Mouse (Mus musculus): ENCODE results near the gene Rcn3. TPM values are rescaled to one million over a fixed set of nuclear protein-coding genes. Genes with fewer than 3 reads are reported as not detected.

The Rcn3 gene
- polyA plus RNA-seq, 1 experiment from 2014 or later = 93.3 TPM

DNA sequence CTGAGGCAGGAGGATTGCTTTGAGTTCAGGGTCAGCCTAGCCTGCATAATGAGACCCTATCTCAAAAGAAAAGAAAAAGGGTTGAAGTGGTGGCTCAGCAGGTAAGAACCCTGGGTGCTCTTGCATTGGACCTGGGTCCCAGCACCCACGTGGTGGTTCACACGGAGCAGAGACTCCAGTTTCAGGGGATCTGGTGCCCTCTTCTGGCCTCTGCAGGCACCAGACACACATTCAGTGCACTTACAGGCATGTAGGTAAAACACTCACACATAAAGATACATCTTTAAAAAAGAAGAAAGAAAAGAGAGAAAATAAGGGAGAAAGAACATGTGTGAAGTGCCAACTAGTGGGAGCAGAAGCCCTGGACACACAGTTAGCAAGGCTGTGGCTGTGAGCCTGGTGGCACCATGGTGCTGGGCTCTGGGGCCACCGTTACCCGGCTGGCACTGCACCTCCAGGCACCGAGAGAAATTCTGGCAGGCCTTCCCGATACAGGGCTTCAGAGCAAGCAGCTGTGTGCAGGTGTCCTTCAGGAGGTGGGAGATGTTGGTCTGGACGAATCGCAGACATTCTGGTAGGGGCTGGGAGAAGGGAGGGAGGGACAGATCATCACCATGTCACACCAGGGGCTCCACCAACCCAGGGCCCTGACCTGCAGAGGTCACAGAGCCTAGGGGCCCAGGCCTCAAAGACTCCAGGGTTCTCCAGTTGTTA is 41.6 kb upstream of the Rcn3 start:
- H3K27me3 ChIP-seq (ENCODE audit: control insufficient read depth, insufficient read depth, low read length) = 0 out of 2 replicates have a peak, but pooled peaks cover 5% of the 10 kb centered on the region
- ATAC-seq (ENCODE audit: low FRiP score) = no peak
- H3K4me2 ChIP-seq (replicated peaks) = no peak overlapping the region
- no peaks in the 10 kb centered on the region for H3K9me3 ChIP-seq (ENCODE audit: control insufficient read depth, low read length)
- peaks cover 11% of the 10 kb centered on the region; the same call in 1 of the 2 replicates for H3K4me1 ChIP-seq (replicated peaks; ENCODE audit: control insufficient read depth, insufficient read depth, low read length)
- H3K4me3 ChIP-seq (replicated peaks; ENCODE audit: low read length) = no peak overlapping the region
- no peak overlapping the region for H3K27ac ChIP-seq
- no peak overlapping the region for H3K9ac ChIP-seq
- H3K36me3 ChIP-seq (replicated peaks; ENCODE audit: control insufficient read depth, insufficient read depth) = no peaks in the 10 kb centered on the region
- DNase-seq (ENCODE audit: low spot score) = no peak
- 82% methylated on average over 8 of the region's 8 CpGs for WGBS

GRCm38 (mm10) chr7:45131850-45132249 is 39.8 kb upstream of the Rcn3 start:
- DNase-seq (ENCODE audit: low spot score) (no peak), ATAC-seq (ENCODE audit: low FRiP score) (no peak)
- Histone ChIP-seq H3K9ac (0 out of 2 replicates have a peak overlapping the region, but pooled peaks have one; percentile 8), H3K27me3 (ENCODE audit: control insufficient read depth, insufficient read depth, low read length) (0 out of 2 replicates have a peak, but pooled peaks cover 5% of the 10 kb centered on the region), H3K36me3 (replicated peaks; ENCODE audit: control insufficient read depth, insufficient read depth) (peaks cover 7% of the 10 kb centered on the region), H3K9me3 (ENCODE audit: control insufficient read depth, low read length) (no peaks in the 10 kb centered on the region), H3K4me1 (replicated peaks; ENCODE audit: control insufficient read depth, insufficient read depth, low read length) (peaks cover 20% of the 10 kb centered on the region), H3K4me3 (replicated peaks; ENCODE audit: low read length) (no peak overlapping the region), H3K4me2 (replicated peaks) (no peak overlapping the region), H3K27ac (no peak overlapping the region)
- WGBS = 81% methylated on average over 11 of the region's 11 CpGs

GRCm38 (mm10) chr7:45129776-45130512 is 37.9 kb upstream of the Rcn3 start:
- H3K27ac ChIP-seq = peak overlapping the region; percentile 95
- H3K27me3 ChIP-seq (ENCODE audit: control insufficient read depth, insufficient read depth, low read length) = no peaks in the 10 kb centered on the region
- H3K36me3 ChIP-seq (replicated peaks; ENCODE audit: control insufficient read depth, insufficient read depth) = peaks cover 26% of the 10 kb centered on the region
- no peaks in the 10 kb centered on the region for H3K9me3 ChIP-seq (ENCODE audit: control insufficient read depth, low read length)
- H3K4me3 ChIP-seq (replicated peaks; ENCODE audit: low read length) = peak overlapping the region; percentile 81
- peaks cover 22% of the 10 kb centered on the region for H3K4me1 ChIP-seq (replicated peaks; ENCODE audit: control insufficient read depth, insufficient read depth, low read length)
- ATAC-seq (ENCODE audit: low FRiP score) (no peak), DNase-seq (ENCODE audit: low spot score) (no peak)
- H3K9ac ChIP-seq = peak overlapping the region; percentile 62
- H3K4me2 ChIP-seq (replicated peaks) = peak overlapping the region; percentile 64
- WGBS = 51% methylated on average over 15 of the region's 15 CpGs

- peak overlapping the region; percentile 81 for H3K4me3 ChIP-seq (replicated peaks; ENCODE audit: low read length)
- WGBS = under 1% methylated on average over 17 of the region's 17 CpGs
- H3K27ac ChIP-seq = peak overlapping the region; percentile 95
- ATAC-seq (ENCODE audit: low FRiP score) (no peak), DNase-seq (ENCODE audit: low spot score) (no peak)
- peak overlapping the region; percentile 62 for H3K9ac ChIP-seq
- H3K27me3 ChIP-seq (ENCODE audit: control insufficient read depth, insufficient read depth, low read length) = no peaks in the 10 kb centered on the region
- H3K36me3 ChIP-seq (replicated peaks; ENCODE audit: control insufficient read depth, insufficient read depth) = peaks cover 30% of the 10 kb centered on the region
- H3K4me2 ChIP-seq (replicated peaks) = peak overlapping the region; percentile 64
- peaks cover 27% of the 10 kb centered on the region for H3K4me1 ChIP-seq (replicated peaks; ENCODE audit: control insufficient read depth, insufficient read depth, low read length)
- H3K9me3 ChIP-seq (ENCODE audit: control insufficient read depth, low read length) = no peaks in the 10 kb centered on the region
These were observed 37.3 kb upstream of the Rcn3 start for GRCm38 (mm10) chr7:45129318-45129717.

- DNase-seq (ENCODE audit: low spot score) (peak; percentile 99), ATAC-seq (ENCODE audit: low FRiP score) (peak; percentile 95)
- peaks cover 30% of the 10 kb centered on the region for H3K36me3 ChIP-seq (replicated peaks; ENCODE audit: control insufficient read depth, insufficient read depth)
- peak within 1 kb of the TSS; percentile 97 for H3K9ac ChIP-seq
- H3K4me3 ChIP-seq (replicated peaks; ENCODE audit: low read length) = peak within 1 kb of the TSS; percentile 81
- peak within 1 kb of the TSS; percentile 95 for H3K27ac ChIP-seq
- H3K27me3 ChIP-seq (ENCODE audit: control insufficient read depth, insufficient read depth, low read length) = no peaks in the 10 kb centered on the region
- WGBS = under 1% methylated on average over 48 of the region's 48 CpGs
- H3K9me3 ChIP-seq (ENCODE audit: control insufficient read depth, low read length) = no peaks in the 10 kb centered on the region
- peak within 1 kb of the TSS; percentile 69 for H3K4me2 ChIP-seq (replicated peaks)
- H3K4me1 ChIP-seq (replicated peaks; ENCODE audit: control insufficient read depth, insufficient read depth, low read length) = peaks cover 27% of the 10 kb centered on the region
These were observed 36.7 kb upstream of the Rcn3 start, which contains the start of gene Rpl13a for GRCm38 (mm10) chr7:45128624-45129246. Gene Rpl13a (minus strand): TSS chr7:45128761.

DNA sequence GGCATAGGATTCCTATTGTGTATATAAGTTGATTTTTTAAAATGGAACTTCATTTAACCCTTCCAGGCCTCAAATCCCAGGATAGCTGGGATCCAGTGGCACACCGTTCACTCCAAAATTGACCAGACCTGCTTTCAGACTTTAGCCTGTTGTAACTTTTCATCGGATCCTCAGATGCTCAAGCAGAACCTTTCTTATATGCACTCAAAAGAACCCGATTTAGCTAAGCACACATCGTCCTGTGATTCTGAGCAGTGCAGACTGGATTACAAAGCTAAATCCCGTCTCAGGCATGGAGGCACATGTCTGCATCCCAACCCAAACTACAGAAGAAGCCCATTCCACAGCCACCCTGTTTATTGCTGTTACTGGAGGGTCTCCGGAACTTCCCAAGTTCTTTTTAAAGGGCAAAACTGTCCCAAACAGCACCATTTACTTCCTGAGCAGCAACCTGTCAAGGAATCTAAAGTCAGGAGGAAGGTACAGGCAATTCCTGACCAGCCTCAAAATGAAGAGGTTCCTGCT is 35.7 kb upstream of the Rcn3 start:
- H3K9ac ChIP-seq = peak overlapping the region; percentile 97
- whole genome bisulfite sequencing = 3% methylated on average over 6 of the region's 6 CpGs
- H3K4me2 ChIP-seq (replicated peaks) = peak overlapping the region; percentile 69
- H3K9me3 ChIP-seq (ENCODE audit: control insufficient read depth, low read length) = no peaks in the 10 kb centered on the region
- DNase-seq (ENCODE audit: low spot score) (no peak), ATAC-seq (ENCODE audit: low FRiP score) (no peak)
- H3K4me3 ChIP-seq (replicated peaks; ENCODE audit: low read length) = peak overlapping the region; percentile 81
- H3K27ac ChIP-seq = peak overlapping the region; percentile 88
- peaks cover 36% of the 10 kb centered on the region for H3K36me3 ChIP-seq (replicated peaks; ENCODE audit: control insufficient read depth, insufficient read depth)
- peaks cover 32% of the 10 kb centered on the region for H3K4me1 ChIP-seq (replicated peaks; ENCODE audit: control insufficient read depth, insufficient read depth, low read length)
- H3K27me3 ChIP-seq (ENCODE audit: control insufficient read depth, insufficient read depth, low read length) = no peaks in the 10 kb centered on the region

DNA sequence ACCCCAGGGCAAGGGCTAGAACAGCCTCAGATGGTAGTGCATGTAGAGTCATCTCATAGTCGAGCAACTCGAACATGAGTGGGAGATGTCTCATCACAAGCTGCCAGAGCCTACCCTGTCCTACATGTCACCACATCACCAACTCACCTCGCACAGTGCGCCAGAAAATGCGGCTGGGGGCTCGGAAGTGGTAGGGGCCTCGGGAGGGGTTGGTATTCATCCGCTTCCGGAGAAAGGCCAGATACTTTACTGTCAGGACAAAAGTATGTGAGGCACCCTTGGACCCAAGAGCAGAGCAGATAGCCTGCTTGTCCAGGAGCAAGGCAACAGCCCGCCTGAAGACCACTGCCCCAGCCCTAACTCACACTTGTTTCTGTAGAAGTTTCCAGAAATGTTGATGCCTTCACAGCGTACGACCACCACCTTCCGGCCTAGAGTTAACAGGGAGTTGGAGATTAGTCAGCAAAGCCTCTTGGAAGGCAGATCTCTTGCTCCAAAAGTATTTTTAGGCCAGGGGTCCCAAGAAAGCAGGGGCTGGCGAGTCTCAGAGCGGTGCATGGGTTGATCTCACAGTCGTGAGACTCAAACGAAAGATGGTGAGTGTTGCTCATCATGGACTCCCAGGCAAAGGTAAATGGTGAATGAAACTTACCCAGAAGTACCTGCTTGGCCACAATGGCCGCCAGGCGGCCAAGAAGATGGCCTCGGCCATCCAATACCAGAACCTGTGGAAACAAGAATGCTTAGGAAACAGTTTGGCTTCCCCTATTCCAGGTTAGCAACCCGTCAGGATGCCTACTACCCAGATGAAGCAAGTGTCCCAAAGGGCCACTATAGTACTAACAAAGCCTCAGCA is 35.1 kb upstream of the Rcn3 start:
- Histone ChIP-seq H3K9me3 (ENCODE audit: control insufficient read depth, low read length) (no peaks in the 10 kb centered on the region), H3K4me1 (replicated peaks; ENCODE audit: control insufficient read depth, insufficient read depth, low read length) (peaks cover 32% of the 10 kb centered on the region), H3K27ac (peak overlapping the region; percentile 88; the same call in 1 of the 2 replicates), H3K27me3 (ENCODE audit: control insufficient read depth, insufficient read depth, low read length) (no peaks in the 10 kb centered on the region), H3K4me2 (replicated peaks) (peak overlapping the region; percentile 69), H3K36me3 (replicated peaks; ENCODE audit: control insufficient read depth, insufficient read depth) (peaks cover 43% of the 10 kb centered on the region), H3K9ac (peak overlapping the region; percentile 97), H3K4me3 (replicated peaks; ENCODE audit: low read length) (peak overlapping the region; percentile 81)
- ATAC-seq (ENCODE audit: low FRiP score) = no peak
- WGBS = 56% methylated on average over 21 of the region's 21 CpGs
- DNase-seq (ENCODE audit: low spot score) = no peak

GRCm38 (mm10) chr7:45126147-45126843 is 34.3 kb upstream of the Rcn3 start:
- WGBS = 83% methylated on average over 17 of the region's 17 CpGs
- Histone ChIP-seq H3K27me3 (ENCODE audit: control insufficient read depth, insufficient read depth, low read length) (no peaks in the 10 kb centered on the region), H3K27ac (no peak overlapping the region), H3K9me3 (ENCODE audit: control insufficient read depth, low read length) (no peaks in the 10 kb centered on the region), H3K4me2 (replicated peaks) (peak overlapping the region; percentile 69), H3K36me3 (replicated peaks; ENCODE audit: control insufficient read depth, insufficient read depth) (peaks cover 50% of the 10 kb centered on the region), H3K9ac (peak overlapping the region; percentile 97), H3K4me1 (replicated peaks; ENCODE audit: control insufficient read depth, insufficient read depth, low read length) (peaks cover 32% of the 10 kb centered on the region), H3K4me3 (replicated peaks; ENCODE audit: low read length) (peak overlapping the region; percentile 81; the same call in 1 of the 2 replicates)
- DNase-seq (ENCODE audit: low spot score) (no peak), ATAC-seq (ENCODE audit: low FRiP score) (no peak)

Measured in hindbrain, embryonic 14.5 days (tissue).